In genomic region chr12:51000281-51001075, GRCm38 (mm10) we compare ENCODE assay signal across 8 mouse cellular contexts.
A peak's percentile ranks its signal among the peaks of the same experiment; 100 is the strongest.
DNase-seq lines count a peak whose midpoint lies in the region; ATAC-seq and TF ChIP-seq lines count a peak whose summit lies in the region.

No protein-coding gene starts in this region.

- no peak for ATAC-seq in lung, embryonic 15.5 days (ENCODE audit: borderline replicate concordance, extremely low read depth, low FRiP score, low TSS enrichment)
- no peak for ATAC-seq in limb, embryonic 15.5 days (ENCODE audit: insufficient number of reproducible peaks, low FRiP score, low TSS enrichment, low read depth)
- ATAC-seq in stomach, embryonic 15.5 days (ENCODE audit: insufficient read depth, low FRiP score, low read depth) = no peak

- 36% methylated on average over 18 of the region's 18 CpGs for WGBS in lung, embryonic 15.5 days
- 53% methylated on average over 18 of the region's 18 CpGs for WGBS in lung, adult 2 months
- WGBS in limb, embryonic 15.5 days = 31% methylated on average over 18 of the region's 18 CpGs
- WGBS in stomach, embryonic 15.5 days = 33% methylated on average over 18 of the region's 18 CpGs
- WGBS in heart, embryonic 10.5 days = 77% methylated on average over 18 of the region's 18 CpGs

- no peak overlapping the region for H3K4me3 ChIP-seq in lung, embryonic 15.5 days
- H3K4me3 ChIP-seq in lung, adult 2 months (replicated peaks; ENCODE audit: extremely low read depth, low read depth, low read length) = no peak overlapping the region
- H3K4me3 ChIP-seq in limb, embryonic 15.5 days = peak overlapping the region; percentile 11
- H3K4me3 ChIP-seq in stomach, embryonic 15.5 days (replicated peaks) = no peak overlapping the region
- no peak overlapping the region for H3K4me3 ChIP-seq in heart, embryonic 10.5 days

- no peaks in the 10 kb centered on the region for H3K36me3 ChIP-seq in lung, embryonic 15.5 days
- H3K36me3 ChIP-seq in limb, embryonic 15.5 days = no peaks in the 10 kb centered on the region
- no peaks in the 10 kb centered on the region for H3K36me3 ChIP-seq in stomach, embryonic 15.5 days
- no peaks in the 10 kb centered on the region for H3K36me3 ChIP-seq in heart, embryonic 10.5 days

- H3K27ac ChIP-seq in lung, embryonic 15.5 days = peak overlapping the region; percentile 27; the same call in 1 of the 2 replicates
- no peak overlapping the region for H3K27ac ChIP-seq in limb, embryonic 15.5 days
- peak overlapping the region; percentile 1; the same call in 1 of the 2 replicates for H3K27ac ChIP-seq in stomach, embryonic 15.5 days
- no peak overlapping the region for H3K27ac ChIP-seq in heart, embryonic 10.5 days

- H3K4me2 ChIP-seq in lung, embryonic 15.5 days = peak overlapping the region; percentile 33
- peak overlapping the region; percentile 31 for H3K4me2 ChIP-seq in limb, embryonic 15.5 days
- peak overlapping the region; percentile 32; the same call in 1 of the 2 replicates for H3K4me2 ChIP-seq in stomach, embryonic 15.5 days

- no peaks in the 10 kb centered on the region for H3K9me3 ChIP-seq in lung, embryonic 15.5 days
- no peaks in the 10 kb centered on the region for H3K9me3 ChIP-seq in limb, embryonic 15.5 days
- H3K9me3 ChIP-seq in stomach, embryonic 15.5 days = no peaks in the 10 kb centered on the region
- no peaks in the 10 kb centered on the region for H3K9me3 ChIP-seq in heart, embryonic 10.5 days

- H3K9ac ChIP-seq in lung, embryonic 15.5 days = no peak overlapping the region
- H3K9ac ChIP-seq in limb, embryonic 15.5 days = no peak overlapping the region
- H3K9ac ChIP-seq in stomach, embryonic 15.5 days = no peak overlapping the region

- no peak for TF ChIP-seq POLR2A in lung, adult 2 months (IDR thresholded peaks at IDR 0.05; ENCODE audit: borderline replicate concordance, extremely low read depth, low read depth, low read length)

- H3K4me1 ChIP-seq in lung, embryonic 15.5 days = peaks cover 14% of the 10 kb centered on the region
- no peaks in the 10 kb centered on the region for H3K4me1 ChIP-seq in lung, adult 2 months (ENCODE audit: control insufficient read depth, insufficient read depth, low read length)
- peaks cover 8% of the 10 kb centered on the region for H3K4me1 ChIP-seq in limb, embryonic 15.5 days
- H3K4me1 ChIP-seq in stomach, embryonic 15.5 days = peaks cover 7% of the 10 kb centered on the region; the same call in 1 of the 2 replicates
- H3K4me1 ChIP-seq in heart, embryonic 10.5 days = no peaks in the 10 kb centered on the region

- H3K27me3 ChIP-seq in lung, embryonic 15.5 days = no peaks in the 10 kb centered on the region
- H3K27me3 ChIP-seq in limb, embryonic 15.5 days = no peaks in the 10 kb centered on the region; the same call in 1 of the 2 replicates
- no peaks in the 10 kb centered on the region for H3K27me3 ChIP-seq in stomach, embryonic 15.5 days (replicated peaks)
- no peaks in the 10 kb centered on the region for H3K27me3 ChIP-seq in heart, embryonic 10.5 days (ENCODE audit: insufficient read depth, poor library complexity, severe bottlenecking)

- no peak for TF ChIP-seq CTCF in lung, adult 2 months (IDR thresholded peaks at IDR 0.05; ENCODE audit: insufficient read depth, low read length)

- DNase-seq in cerebellum, postnatal 14 days = peak; percentile 40 to 53
- DNase-seq in cerebellum, adult 11 months = no peak
- DNase-seq in lung, adult 2 months = no peak
- no peak for DNase-seq in spleen, adult 12 weeks (ENCODE audit: low spot score)
- no peak for DNase-seq in heart, embryonic 10.5 days (ENCODE audit: low spot score)

Comparison
In these comparisons a context has a peak if more than half of its experiments do, and no peak if none do; other contexts are left out.
1. DNase-seq: peak in cerebellum, postnatal 14 days (2 of 2); none in cerebellum, adult 11 months (single experiment), lung, adult 2 months (single experiment), spleen, adult 12 weeks (single experiment) and heart, embryonic 10.5 days (single experiment).
2. H3K27ac ChIP-seq: peak in lung, embryonic 15.5 days (single experiment) and stomach, embryonic 15.5 days (single experiment); none in limb, embryonic 15.5 days (single experiment) and heart, embryonic 10.5 days (single experiment).
3. Peak in every context shown above with its lines, with median percentiles within 50 percentile points of each other: H3K4me2 ChIP-seq.